Comparison of ENCODE assay signal across 17 mouse cellular contexts in genomic region chr13:24037502-24037901, GRCm38 (mm10). TPM values are rescaled to one million over a fixed set of nuclear protein-coding genes. Genes with fewer than 3 reads are reported as not detected.
DNase-seq lines count a peak whose midpoint lies in the region; ATAC-seq and TF ChIP-seq lines count a peak whose summit lies in the region.
"Had no signal": no experiment of that assay in that cellular context is flagged by ENCODE, and none has a peak within 500 bp of the region (broad histone marks: within the 10 kb centered on the region; RNA-seq: fewer than 3 reads in every experiment).

No protein-coding gene starts in this region.

- H3K9me3 ChIP-seq in hindbrain, embryonic 14.5 days (ENCODE audit: control insufficient read depth, low read length): no peaks in the 10 kb centered on the region
- H3K9me3 ChIP-seq: heart, embryonic 13.5 days; hindbrain, embryonic 10.5 days; liver, embryonic 12.5 days had no signal

- H3K9ac ChIP-seq in hindbrain, embryonic 14.5 days: no peak overlapping the region
- H3K9ac ChIP-seq: heart, embryonic 13.5 days; liver, embryonic 12.5 days had no signal

- no peak overlapping the region for H3K27ac ChIP-seq in kidney, adult 2 months (ENCODE audit: insufficient read depth, low read depth, low read length)
- H3K27ac ChIP-seq in hindbrain, embryonic 14.5 days: no peak overlapping the region
- H3K27ac ChIP-seq: heart, embryonic 13.5 days; hindbrain, embryonic 10.5 days; liver, embryonic 12.5 days had no signal

- H3K27me3 ChIP-seq in kidney, adult 2 months (replicated peaks; ENCODE audit: control insufficient read depth, insufficient read depth, low read length): no peaks in the 10 kb centered on the region
- no peaks in the 10 kb centered on the region for H3K27me3 ChIP-seq in hindbrain, embryonic 14.5 days (ENCODE audit: control insufficient read depth, insufficient read depth, low read length)
- H3K27me3 ChIP-seq: CH12.LX; heart, embryonic 13.5 days had no signal

- WGBS in kidney, adult 2 months: 62% methylated on average over 3 of the region's 3 CpGs
- WGBS in hindbrain, embryonic 14.5 days: 84% methylated on average over 3 of the region's 3 CpGs

- ATAC-seq in hindbrain, embryonic 14.5 days (ENCODE audit: low FRiP score): no peak
- ATAC-seq: intestine, embryonic 16.5 days; liver, embryonic 12.5 days had no signal

- H3K4me3 ChIP-seq in kidney, adult 2 months (ENCODE audit: insufficient read depth, low read depth, low read length): no peak overlapping the region
- no peak overlapping the region for H3K4me3 ChIP-seq in hindbrain, embryonic 14.5 days (replicated peaks; ENCODE audit: low read length)
- H3K4me3 ChIP-seq: heart, embryonic 13.5 days; hindbrain, embryonic 10.5 days; liver, embryonic 12.5 days; megakaryocyte, embryonic 14.5 days had no signal

- TF ChIP-seq CTCF in kidney, adult 2 months (conservative IDR thresholded peaks at IDR 0.05; ENCODE audit: insufficient read depth, insufficient read length, low read depth, low read length): no peak

- no peak overlapping the region for H3K4me2 ChIP-seq in hindbrain, embryonic 14.5 days (replicated peaks)
- H3K4me2 ChIP-seq: heart, embryonic 13.5 days; liver, embryonic 12.5 days had no signal

- peak; percentile 9 to 35 for DNase-seq in adrenal gland, adult (ENCODE audit: inconsistent age in 2 of 2, low spot score in 1 of 2)
- no peak for DNase-seq in adrenal gland, postnatal 14 days
- peak; percentile 10 for DNase-seq in kidney, adult 2 months
- DNase-seq in kidney, adult 9 months: no peak
- peak; percentile 9 for DNase-seq in retina, postnatal 1 day
- DNase-seq in retina, embryonic 14.5 days (ENCODE audit: low spot score): no peak
- DNase-seq in embryo, embryonic 10 days (ENCODE audit: low spot score): no peak
- DNase-seq in hindbrain, embryonic 14.5 days (ENCODE audit: low spot score): no peak
- DNase-seq: cerebellum, adult 9-10 months; left cerebral cortex, postnatal 4 days; right cerebral cortex, postnatal 25 days had no signal

- H3K36me3 ChIP-seq in kidney, adult 2 months (ENCODE audit: control insufficient read depth, insufficient read depth, low read length): no peaks in the 10 kb centered on the region; the same call in 1 of the 2 replicates
- no peaks in the 10 kb centered on the region for H3K36me3 ChIP-seq in hindbrain, embryonic 14.5 days (replicated peaks; ENCODE audit: control insufficient read depth, insufficient read depth)
- H3K36me3 ChIP-seq: heart, embryonic 13.5 days; hindbrain, embryonic 10.5 days; liver, embryonic 12.5 days had no signal

- no peak for TF ChIP-seq POLR2A in kidney, adult 2 months (IDR thresholded peaks at IDR 0.05; ENCODE audit: low read depth, low read length)

- no peaks in the 10 kb centered on the region for H3K4me1 ChIP-seq in kidney, adult 2 months (ENCODE audit: control insufficient read depth, insufficient read depth, low read length)
- no peaks in the 10 kb centered on the region for H3K4me1 ChIP-seq in hindbrain, embryonic 14.5 days (replicated peaks; ENCODE audit: control insufficient read depth, insufficient read depth, low read length)
- H3K4me1 ChIP-seq: hindbrain, embryonic 10.5 days had no signal

RNA-seq across cellular contexts. Expression of gene Scgn, which starts 46.5 kb away (rescaled TPM):
- 2.7 and 2.9 TPM in 2 replicates for total RNA-seq in adrenal gland, postnatal 14 days (2021)
- not detected in 2 replicates for polyA plus RNA-seq in kidney, adult 2 months (2012; rRNA removed)
- 0.63 and 1.0 TPM in 2 replicates for polyA plus RNA-seq in hindbrain, embryonic 14.5 days (2014; fragmentation: Nextera tagmentation; extraction: Ambion mirVana)
- total RNA-seq: CH12.LX had no signal
- polyA plus RNA-seq: heart, embryonic 13.5 days; hindbrain, embryonic 10.5 days; liver, embryonic 12.5 days had no signal

Comparison
In these comparisons a context has a peak if more than half of its experiments do, and no peak if none do; other contexts are left out.
1. DNase-seq: peak in adrenal gland, adult (2 of 2), kidney, adult 2 months (single experiment) and retina, postnatal 1 day (single experiment); none in adrenal gland, postnatal 14 days (single experiment), kidney, adult 9 months (single experiment), retina, embryonic 14.5 days (single experiment), embryo, embryonic 10 days (single experiment) and hindbrain, embryonic 14.5 days (single experiment).